Mouse (Mus musculus): ENCODE results near the gene Bmper. TPM values are rescaled to one million over a fixed set of nuclear protein-coding genes. Genes with fewer than 3 reads are reported as not detected.

The Bmper gene
- polyA plus RNA-seq, 2 experiments = 0.16 to 0.18 TPM

GRCm38 (mm10) chr9:23202431-23202830 is 20.4 kb upstream of the Bmper start:
- Histone ChIP-seq H3K4me2 (ENCODE audit: low read depth) (no peak overlapping the region), H3K4me3 (ENCODE audit: insufficient read depth in 1 of 2, low read depth in 2 of 2, low read length in 2 of 2) (no peak overlapping the region), H3K4me1 (replicated peaks; ENCODE audit: control insufficient read depth in 2 of 2, insufficient read depth in 2 of 2, low read length in 1 of 2) (no peaks in the 10 kb centered on the region), H3K36me3 (replicated peaks; ENCODE audit: control insufficient read depth, insufficient read depth, low read depth) (no peaks in the 10 kb centered on the region), H3K27ac (no peak overlapping the region), H3K27me3 (ENCODE audit: control insufficient read depth, insufficient read depth, low read length) (no peaks in the 10 kb centered on the region), H3K9me3 (ENCODE audit: control insufficient read depth, low read length) (no peaks in the 10 kb centered on the region), H3K9ac (replicated peaks) (no peak overlapping the region)
- no peak for ATAC-seq (ENCODE audit: insufficient read depth)
- 50% methylated on average over 4 of the region's 4 CpGs for WGBS (ENCODE audit: insufficient replicate concordance)
- no peak for DNase-seq (ENCODE audit: low read depth in 3 of 3, low spot score in 3 of 3)
- no peak for TF ChIP-seq EP300 (IDR thresholded peaks at IDR 0.05; ENCODE audit: low read depth)
- no peak for TF ChIP-seq CTCF (IDR thresholded peaks at IDR 0.05; ENCODE audit: low read depth)

GRCm38 (mm10) chr9:23204339-23205288 is 18.3 kb upstream of the Bmper start:
- WGBS (ENCODE audit: insufficient replicate concordance) = 15% methylated on average over 17 of the region's 17 CpGs
- Histone ChIP-seq H3K9ac (replicated peaks) (no peak overlapping the region), H3K27me3 (ENCODE audit: control insufficient read depth, insufficient read depth, low read length) (no peaks in the 10 kb centered on the region), H3K4me2 (ENCODE audit: low read depth) (no peak overlapping the region), H3K36me3 (replicated peaks; ENCODE audit: control insufficient read depth, insufficient read depth, low read depth) (no peaks in the 10 kb centered on the region), H3K4me1 (replicated peaks; ENCODE audit: control insufficient read depth in 2 of 2, insufficient read depth in 2 of 2, low read length in 1 of 2) (no peaks in the 10 kb centered on the region), H3K27ac (no peak overlapping the region), H3K9me3 (ENCODE audit: control insufficient read depth, low read length) (no peaks in the 10 kb centered on the region), H3K4me3 (ENCODE audit: insufficient read depth in 1 of 2, low read depth in 2 of 2, low read length in 2 of 2) (no peak overlapping the region)
- TF ChIP-seq CTCF (IDR thresholded peaks at IDR 0.05; ENCODE audit: low read depth) (no peak), EP300 (IDR thresholded peaks at IDR 0.05; ENCODE audit: low read depth) (no peak)
- DNase-seq (ENCODE audit: low read depth in 3 of 3, low spot score in 3 of 3) (no peak), ATAC-seq (ENCODE audit: insufficient read depth) (no peak)

GRCm38 (mm10) chr9:23205304-23205703 is 17.6 kb upstream of the Bmper start:
- no peak for DNase-seq (ENCODE audit: low read depth in 3 of 3, low spot score in 3 of 3)
- Histone ChIP-seq H3K36me3 (replicated peaks; ENCODE audit: control insufficient read depth, insufficient read depth, low read depth) (no peaks in the 10 kb centered on the region), H3K9ac (replicated peaks) (no peak overlapping the region), H3K4me2 (ENCODE audit: low read depth) (no peak overlapping the region), H3K27me3 (ENCODE audit: control insufficient read depth, insufficient read depth, low read length) (no peaks in the 10 kb centered on the region), H3K9me3 (ENCODE audit: control insufficient read depth, low read length) (no peaks in the 10 kb centered on the region), H3K4me1 (replicated peaks; ENCODE audit: control insufficient read depth in 2 of 2, insufficient read depth in 2 of 2, low read length in 1 of 2) (no peaks in the 10 kb centered on the region), H3K4me3 (ENCODE audit: insufficient read depth in 1 of 2, low read depth in 2 of 2, low read length in 2 of 2) (no peak overlapping the region), H3K27ac (no peak overlapping the region)
- TF ChIP-seq EP300 (IDR thresholded peaks at IDR 0.05; ENCODE audit: low read depth) (no peak), CTCF (IDR thresholded peaks at IDR 0.05; ENCODE audit: low read depth) (no peak)
- no peak for ATAC-seq (ENCODE audit: insufficient read depth)
- 9% methylated on average over 3 of the region's 3 CpGs for WGBS (ENCODE audit: insufficient replicate concordance)

- WGBS (ENCODE audit: insufficient replicate concordance) = 32% methylated on average over 3 of the region's 3 CpGs
- no peak overlapping the region for H3K27ac ChIP-seq
- no peak overlapping the region for H3K4me3 ChIP-seq (ENCODE audit: insufficient read depth in 1 of 2, low read depth in 2 of 2, low read length in 2 of 2)
- H3K27me3 ChIP-seq (ENCODE audit: control insufficient read depth, insufficient read depth, low read length) = no peaks in the 10 kb centered on the region
- no peaks in the 10 kb centered on the region for H3K4me1 ChIP-seq (replicated peaks; ENCODE audit: control insufficient read depth in 2 of 2, insufficient read depth in 2 of 2, low read length in 1 of 2)
- H3K4me2 ChIP-seq (ENCODE audit: low read depth) = no peak overlapping the region
- TF ChIP-seq CTCF (IDR thresholded peaks at IDR 0.05; ENCODE audit: low read depth) (no peak), EP300 (IDR thresholded peaks at IDR 0.05; ENCODE audit: low read depth) (no peak)
- H3K9me3 ChIP-seq (ENCODE audit: control insufficient read depth, low read length) = no peaks in the 10 kb centered on the region
- no peaks in the 10 kb centered on the region for H3K36me3 ChIP-seq (replicated peaks; ENCODE audit: control insufficient read depth, insufficient read depth, low read depth)
- H3K9ac ChIP-seq (replicated peaks) = no peak overlapping the region
- no peak for DNase-seq (ENCODE audit: low read depth in 3 of 3, low spot score in 3 of 3)
- no peak for ATAC-seq (ENCODE audit: insufficient read depth)
Observed at GRCm38 (mm10) chr9:23205757-23206156, 17.1 kb upstream of the Bmper start.

- H3K27me3 ChIP-seq (ENCODE audit: control insufficient read depth, insufficient read depth, low read length) = no peaks in the 10 kb centered on the region
- TF ChIP-seq CTCF (IDR thresholded peaks at IDR 0.05; ENCODE audit: low read depth) (no peak), EP300 (IDR thresholded peaks at IDR 0.05; ENCODE audit: low read depth) (no peak)
- H3K36me3 ChIP-seq (replicated peaks; ENCODE audit: control insufficient read depth, insufficient read depth, low read depth) = no peaks in the 10 kb centered on the region
Observed at GRCm38 (mm10) chr9:23206181-23206580, 16.7 kb upstream of the Bmper start.

More at GRCm38 (mm10) chr9:23206181-23206580, 16.7 kb upstream of the Bmper start:
- Histone ChIP-seq H3K9ac (replicated peaks) (no peak overlapping the region), H3K4me3 (ENCODE audit: insufficient read depth in 1 of 2, low read depth in 2 of 2, low read length in 2 of 2) (no peak overlapping the region), H3K4me1 (replicated peaks; ENCODE audit: control insufficient read depth in 2 of 2, insufficient read depth in 2 of 2, low read length in 1 of 2) (no peaks in the 10 kb centered on the region), H3K9me3 (ENCODE audit: control insufficient read depth, low read length) (no peaks in the 10 kb centered on the region), H3K4me2 (ENCODE audit: low read depth) (no peak overlapping the region), H3K27ac (no peak overlapping the region)
- no peak for ATAC-seq (ENCODE audit: insufficient read depth)
- 63% methylated on average over 5 of the region's 5 CpGs for WGBS (ENCODE audit: insufficient replicate concordance)
- DNase-seq (ENCODE audit: low read depth in 3 of 3, low spot score in 3 of 3) = no peak
